Mouse (Mus musculus) bone marrow, adult 2 months (tissue): ENCODE data around the gene Ccdc12.

Source experiments
- CTCF ChIP-seq: fragments of 200-500 bp; IDR thresholded peaks from 2 replicates; pipeline ENCODE4 v1.5.1; 2011; ENCODE audit warnings: low read length, control low read depth; ENCODE audit not compliant: control insufficient read depth, insufficient read depth
- POLR2A ChIP-seq: fragments of 200-500 bp; IDR thresholded peaks from 2 replicates; pipeline ENCODE4 v1.6.1; 2011; ENCODE audit warnings: low read depth, mild to moderate bottlenecking, control low read depth, low read length, borderline replicate concordance; ENCODE audit not compliant: control insufficient read depth

DNA sequence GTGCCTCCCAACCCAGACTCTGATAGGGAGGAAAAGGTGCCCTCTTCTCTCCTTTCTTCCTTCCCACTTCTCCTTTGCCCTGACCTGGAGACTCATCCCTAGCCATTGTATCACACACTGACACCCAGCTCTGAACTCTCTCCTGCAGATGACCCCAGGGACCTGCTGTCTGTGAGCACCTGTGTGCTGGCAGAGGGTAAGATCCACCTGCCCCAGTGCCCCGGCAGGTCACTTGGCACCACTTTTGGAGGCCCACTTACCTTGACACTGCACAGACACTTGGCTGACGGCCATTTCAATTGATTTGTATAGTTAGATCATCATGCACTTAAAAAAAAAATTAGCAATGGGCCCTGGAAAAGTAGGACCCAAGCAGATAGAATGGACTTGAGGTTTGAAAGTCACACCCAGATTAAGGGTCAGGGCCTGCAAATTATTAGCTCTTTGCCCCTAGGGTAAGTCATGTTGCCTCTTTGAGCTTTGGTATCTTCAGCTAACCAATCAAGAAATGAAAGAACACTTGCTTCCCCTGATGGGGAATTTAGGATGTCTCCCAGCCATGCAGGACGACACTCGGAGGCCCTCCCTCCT, 39.0 kb downstream of the Ccdc12 start:
- TF ChIP-seq POLR2A, result no peak
- no peak for TF ChIP-seq CTCF
